In genomic region chr19:53819299-53819698, GRCm38 (mm10) we compare ENCODE assay signal across 16 mouse cellular contexts.
A peak's percentile ranks its signal among the peaks of the same experiment; 100 is the strongest.
DNase-seq lines count a peak whose midpoint lies in the region; ATAC-seq and TF ChIP-seq lines count a peak whose summit lies in the region.
"Had no signal": no experiment of that assay in that cellular context is flagged by ENCODE, and none has a peak within 500 bp of the region (broad histone marks: within the 10 kb centered on the region; RNA-seq: fewer than 3 reads in every experiment).

No protein-coding gene starts in this region.

- H3K27me3 ChIP-seq in intestine, embryonic 16.5 days (replicated peaks; ENCODE audit: control insufficient read depth, insufficient read depth, low read length): no peaks in the 10 kb centered on the region
- H3K27me3 ChIP-seq in intestine, postnatal 0 days (replicated peaks; ENCODE audit: control insufficient read depth, insufficient read depth, low read length): no peaks in the 10 kb centered on the region
- H3K27me3 ChIP-seq in liver, embryonic 11.5 days (replicated peaks; ENCODE audit: control insufficient read depth, insufficient read depth, low read length): no peaks in the 10 kb centered on the region
- no peaks in the 10 kb centered on the region for H3K27me3 ChIP-seq in hindbrain, embryonic 14.5 days (ENCODE audit: control insufficient read depth, insufficient read depth, low read length)
- H3K27me3 ChIP-seq: hindbrain, embryonic 15.5 days; limb, embryonic 12.5 days had no signal

- peak; percentile 68 for DNase-seq in c-Kit-positive CD71-positive TER-119-positive erythroid progenitor cells, embryonic 14.5 days (ENCODE audit: low spot score)
- DNase-seq in liver, embryonic 11.5 days (ENCODE audit: low spot score): peak; percentile 47
- no peak for DNase-seq in hindbrain, embryonic 14.5 days (ENCODE audit: low spot score)
- no peak for DNase-seq in gastrocnemius, postnatal 36 days
- DNase-seq: adrenal gland, postnatal 36 days; cerebellum, postnatal 14 days; kidney, adult 2 months; kidney, postnatal 4 days had no signal

- no peak overlapping the region for H3K27ac ChIP-seq in intestine, embryonic 16.5 days (ENCODE audit: low read length)
- no peak overlapping the region for H3K27ac ChIP-seq in intestine, postnatal 0 days (ENCODE audit: low read depth, low read length)
- peak overlapping the region; percentile 72 for H3K27ac ChIP-seq in liver, embryonic 11.5 days (ENCODE audit: low read depth, low read length)
- no peak overlapping the region for H3K27ac ChIP-seq in hindbrain, embryonic 14.5 days
- H3K27ac ChIP-seq: embryonic facial prominence, embryonic 10.5 days; hindbrain, embryonic 15.5 days; limb, embryonic 12.5 days had no signal

- ATAC-seq in intestine, embryonic 16.5 days: 0 out of 2 replicates have a peak, but pooled peaks have one; percentile 19
- ATAC-seq in intestine, postnatal 0 days: no peak
- ATAC-seq in liver, embryonic 11.5 days (replicated peaks; ENCODE audit: low FRiP score): peak; percentile 93
- ATAC-seq in megakaryocyte progenitor cell, adult 5-6 weeks (replicated peaks; ENCODE audit: poor library complexity): peak; percentile 77
- ATAC-seq in hindbrain, embryonic 14.5 days (ENCODE audit: low FRiP score): no peak
- ATAC-seq: CD4-positive, CD25-positive, alpha-beta regulatory T cell, adult 4 months had no signal

- no peak overlapping the region for H3K4me3 ChIP-seq in intestine, embryonic 16.5 days (ENCODE audit: low read length)
- H3K4me3 ChIP-seq in intestine, postnatal 0 days (ENCODE audit: low read depth, low read length): no peak overlapping the region
- H3K4me3 ChIP-seq in liver, embryonic 11.5 days (ENCODE audit: low read depth, low read length): no peak overlapping the region
- no peak overlapping the region for H3K4me3 ChIP-seq in hindbrain, embryonic 14.5 days (replicated peaks; ENCODE audit: low read length)
- H3K4me3 ChIP-seq: embryonic facial prominence, embryonic 10.5 days; hindbrain, embryonic 15.5 days; limb, embryonic 12.5 days had no signal

- TF ChIP-seq CTCF in intestine, postnatal 0 days (IDR thresholded peaks at IDR 0.05; ENCODE audit: low read depth): no peak

- H3K4me1 ChIP-seq in intestine, embryonic 16.5 days (ENCODE audit: control insufficient read depth, insufficient read depth, low read length): peaks cover 4% of the 10 kb centered on the region; the same call in 1 of the 2 replicates
- no peaks in the 10 kb centered on the region for H3K4me1 ChIP-seq in intestine, postnatal 0 days (replicated peaks; ENCODE audit: control insufficient read depth, insufficient read depth, low read length)
- H3K4me1 ChIP-seq in liver, embryonic 11.5 days (replicated peaks; ENCODE audit: control insufficient read depth, insufficient read depth, low read length): peaks cover 45% of the 10 kb centered on the region
- H3K4me1 ChIP-seq in hindbrain, embryonic 14.5 days (replicated peaks; ENCODE audit: control insufficient read depth, insufficient read depth, low read length): no peaks in the 10 kb centered on the region; the same call in 1 of the 2 replicates

- no peaks in the 10 kb centered on the region for H3K9me3 ChIP-seq in intestine, embryonic 16.5 days (ENCODE audit: control insufficient read depth, low read length)
- no peaks in the 10 kb centered on the region for H3K9me3 ChIP-seq in intestine, postnatal 0 days (ENCODE audit: control insufficient read depth)
- H3K9me3 ChIP-seq in liver, embryonic 11.5 days (ENCODE audit: control insufficient read depth, low read length): no peaks in the 10 kb centered on the region
- no peaks in the 10 kb centered on the region for H3K9me3 ChIP-seq in hindbrain, embryonic 14.5 days (ENCODE audit: control insufficient read depth, low read length)
- H3K9me3 ChIP-seq: embryonic facial prominence, embryonic 10.5 days; hindbrain, embryonic 15.5 days; limb, embryonic 12.5 days had no signal

- no peaks in the 10 kb centered on the region for H3K36me3 ChIP-seq in intestine, embryonic 16.5 days (ENCODE audit: control insufficient read depth, insufficient read depth, low read length)
- H3K36me3 ChIP-seq in intestine, postnatal 0 days (ENCODE audit: control insufficient read depth, insufficient read depth): no peaks in the 10 kb centered on the region
- H3K36me3 ChIP-seq in liver, embryonic 11.5 days (ENCODE audit: control insufficient read depth, insufficient read depth, low read length): 0 out of 2 replicates have a peak, but pooled peaks cover 2% of the 10 kb centered on the region
- no peaks in the 10 kb centered on the region for H3K36me3 ChIP-seq in hindbrain, embryonic 14.5 days (replicated peaks; ENCODE audit: control insufficient read depth, insufficient read depth)
- H3K36me3 ChIP-seq: embryonic facial prominence, embryonic 10.5 days; hindbrain, embryonic 15.5 days; limb, embryonic 12.5 days had no signal

- H3K4me2 ChIP-seq in intestine, embryonic 16.5 days (ENCODE audit: low read depth, low read length): no peak overlapping the region
- no peak overlapping the region for H3K4me2 ChIP-seq in intestine, postnatal 0 days (replicated peaks; ENCODE audit: low read depth)
- peak overlapping the region; percentile 34 for H3K4me2 ChIP-seq in liver, embryonic 11.5 days
- H3K4me2 ChIP-seq in hindbrain, embryonic 14.5 days (replicated peaks): no peak overlapping the region
- H3K4me2 ChIP-seq: hindbrain, embryonic 15.5 days; limb, embryonic 12.5 days; midbrain, embryonic 11.5 days had no signal

- H3K9ac ChIP-seq in intestine, embryonic 16.5 days (ENCODE audit: low read depth, low read length): no peak overlapping the region
- no peak overlapping the region for H3K9ac ChIP-seq in intestine, postnatal 0 days (ENCODE audit: low read depth, low read length)
- H3K9ac ChIP-seq in liver, embryonic 11.5 days (ENCODE audit: low read depth, low read length): peak overlapping the region; percentile 55; the same call in 1 of the 2 replicates
- no peak overlapping the region for H3K9ac ChIP-seq in hindbrain, embryonic 14.5 days
- H3K9ac ChIP-seq: hindbrain, embryonic 15.5 days; limb, embryonic 12.5 days had no signal

- intact Hi-C loops in gastrocnemius, postnatal 36 days (cut with DNase I): no loop called here

- 66% methylated on average over 6 of the region's 6 CpGs for whole genome bisulfite sequencing in intestine, embryonic 16.5 days
- 68% methylated on average over 6 of the region's 6 CpGs for whole genome bisulfite sequencing in intestine, postnatal 0 days
- WGBS in liver, embryonic 11.5 days: 23% methylated on average over 6 of the region's 6 CpGs
- 62% methylated on average over 6 of the region's 6 CpGs for WGBS in hindbrain, embryonic 14.5 days

Comparison
In these comparisons a context has a peak if more than half of its experiments do, and no peak if none do; other contexts are left out.
1. ATAC-seq: peak in intestine, embryonic 16.5 days (single experiment), liver, embryonic 11.5 days (single experiment) and megakaryocyte progenitor cell, adult 5-6 weeks (single experiment); none in intestine, postnatal 0 days (single experiment) and hindbrain, embryonic 14.5 days (single experiment).
2. DNase-seq: peak in c-Kit-positive CD71-positive TER-119-positive erythroid progenitor cells, embryonic 14.5 days (single experiment) and liver, embryonic 11.5 days (single experiment); none in hindbrain, embryonic 14.5 days (single experiment) and gastrocnemius, postnatal 36 days (0 of 2).